Mouse (Mus musculus) lung, embryonic 16.5 days (tissue): ENCODE measurements at regions not wholly inside any gene's neighbourhood (a gene's known extent, or its start where the extent isn't known, plus 50 kb on each side); places are given as distances from the start of the nearest gene placed in this dataset.

ENCODE experiments used
- ATAC-seq: fragments of 200-750 bp; cut with Nextera tagmentation; 2 replicates; pipeline ENCODE4 v1.8.0; 2017; ENCODE audit warnings: low read depth, mild to moderate bottlenecking, moderate library complexity
- H3K27ac ChIP-seq: fragments of 300-500 bp; sonication (generic); 2 replicates; pipeline ENCODE4 v1.5.1; 2014; ENCODE audit warnings: mild to moderate bottlenecking, control low read depth, low read length
- H3K27me3 ChIP-seq: fragments of 300-500 bp; sonication (generic); 2 replicates; pipeline ENCODE4 v1.6.1; 2014; ENCODE audit warnings: low read depth, low read length, mixed read lengths; ENCODE audit not compliant: control insufficient read depth, insufficient read depth
- H3K36me3 ChIP-seq: fragments of 300-500 bp; sonication (generic); 2 replicates; pipeline ENCODE4 v1.6.1; 2014; ENCODE audit warnings: low read length; ENCODE audit not compliant: control insufficient read depth, insufficient read depth
- H3K4me1 ChIP-seq: fragments of 300-500 bp; sonication (generic); replicated peaks from 2 replicates; pipeline ENCODE4 v1.6.1; 2014; ENCODE audit warnings: low read length, mixed read lengths; ENCODE audit not compliant: control insufficient read depth, insufficient read depth
- H3K4me2 ChIP-seq: fragments of 300-500 bp; sonication (generic); 2 replicates; pipeline ENCODE4 v1.6.1; 2014; ENCODE audit warnings: low read depth, low read length, control low read depth
- H3K4me3 ChIP-seq: fragments of 300-500 bp; sonication (generic); 2 replicates; pipeline ENCODE4 v1.5.1; 2014; ENCODE audit warnings: mild to moderate bottlenecking, low read length, control low read depth
- H3K9ac ChIP-seq: fragments of 300-500 bp; sonication (generic); 2 replicates; pipeline ENCODE4 v1.6.1; 2014; ENCODE audit warnings: low read length, control low read depth
- H3K9me3 ChIP-seq: fragments of 300-500 bp; sonication (generic); 2 replicates; pipeline ENCODE4 v1.6.1; 2016; ENCODE audit warnings: low read length; ENCODE audit not compliant: control insufficient read depth
- WGBS: fragments of 180-500 bp; shearing (Covaris S2); extraction: QIAGEN DNeasy Blood & Tissue Kit; methylation state at CpG from one replicate; pipeline ENCODE4 v1.1.7; 2014; 5-methylcytosine and 5-hydroxymethylcytosine counted together

DNA sequence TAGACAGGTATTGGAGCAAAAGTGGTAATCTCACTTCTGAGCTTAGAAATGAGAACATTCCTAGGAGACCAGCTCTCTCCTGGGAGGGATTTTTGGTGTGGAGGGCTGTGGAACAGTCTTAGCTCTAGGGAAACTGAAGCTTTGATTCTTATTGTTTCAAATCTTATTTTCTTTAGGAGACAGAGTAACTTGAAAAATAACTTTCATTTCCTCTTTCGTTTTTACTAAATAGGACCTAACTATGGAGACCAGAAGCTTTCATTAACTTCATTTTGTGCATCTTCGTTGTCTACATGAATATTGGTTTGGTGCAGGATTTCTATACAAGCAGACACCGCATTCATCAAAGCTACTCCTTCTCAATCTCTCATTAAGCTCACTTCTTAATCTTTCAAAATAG, 1010.5 kb upstream of the Msl3l2 start:
- Histone ChIP-seq H3K4me2 (no peak overlapping the region), H3K9me3 (no peaks in the 10 kb centered on the region), H3K27me3 (no peaks in the 10 kb centered on the region), H3K4me1 (no peaks in the 10 kb centered on the region), H3K36me3 (no peaks in the 10 kb centered on the region), H3K9ac (no peak overlapping the region), H3K27ac (no peak overlapping the region), H3K4me3 (no peak overlapping the region)
- no peak for ATAC-seq
- WGBS = 74% methylated on average over 3 of the region's 3 CpGs

DNA sequence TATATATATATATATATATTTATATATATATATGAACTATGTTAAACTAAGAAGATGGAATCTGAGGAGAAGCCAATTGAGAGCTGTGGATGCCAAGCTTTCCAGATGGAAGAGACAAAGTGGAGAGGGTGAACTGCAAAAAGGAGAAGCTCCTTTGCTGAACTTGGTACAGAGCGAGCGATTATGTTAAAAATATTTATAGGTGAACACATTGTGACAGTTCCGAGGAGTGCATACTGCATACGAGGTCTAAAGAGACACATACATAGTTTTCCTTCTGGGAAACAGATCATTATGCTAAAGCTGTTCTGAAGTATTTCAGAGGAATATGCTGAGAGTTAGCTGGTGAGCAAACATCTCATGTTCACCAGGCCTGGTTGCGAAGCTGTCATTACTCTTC, 1009.5 kb upstream of the Msl3l2 start:
- H3K27ac ChIP-seq = no peak overlapping the region
- H3K36me3 ChIP-seq = no peaks in the 10 kb centered on the region
- no peak overlapping the region for H3K4me2 ChIP-seq
- no peak for ATAC-seq
- WGBS = 84% methylated on average over 5 of the region's 5 CpGs
- no peaks in the 10 kb centered on the region for H3K9me3 ChIP-seq
- H3K9ac ChIP-seq = no peak overlapping the region
- H3K4me1 ChIP-seq = no peaks in the 10 kb centered on the region
- H3K27me3 ChIP-seq = no peaks in the 10 kb centered on the region
- H3K4me3 ChIP-seq = no peak overlapping the region

DNA sequence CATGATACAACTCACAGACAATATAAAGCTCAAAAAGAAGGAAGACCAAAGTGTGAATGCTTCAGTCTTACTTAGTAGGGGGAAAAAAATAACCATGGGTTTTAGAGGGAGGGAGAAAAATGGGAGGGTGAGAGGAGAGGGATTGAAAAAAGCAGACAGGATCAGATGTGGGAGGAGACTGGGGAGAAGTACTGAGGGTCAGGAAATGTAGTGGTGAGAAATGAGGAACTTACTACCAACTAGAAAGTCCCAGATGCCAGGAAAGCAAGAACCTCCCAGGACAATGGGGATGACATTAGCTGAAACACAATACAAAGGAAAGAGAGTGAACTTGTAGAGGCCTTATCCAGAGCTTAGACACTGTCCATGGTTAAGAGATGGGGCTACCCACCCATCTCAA, 1008.4 kb upstream of the Msl3l2 start:
- no peak overlapping the region for H3K4me2 ChIP-seq
- no peaks in the 10 kb centered on the region for H3K9me3 ChIP-seq
- no peaks in the 10 kb centered on the region for H3K27me3 ChIP-seq
- no peak overlapping the region for H3K9ac ChIP-seq
- no peak overlapping the region for H3K27ac ChIP-seq
- ATAC-seq = no peak
- H3K4me1 ChIP-seq = no peaks in the 10 kb centered on the region
- H3K4me3 ChIP-seq = no peak overlapping the region
- no peaks in the 10 kb centered on the region for H3K36me3 ChIP-seq

DNA sequence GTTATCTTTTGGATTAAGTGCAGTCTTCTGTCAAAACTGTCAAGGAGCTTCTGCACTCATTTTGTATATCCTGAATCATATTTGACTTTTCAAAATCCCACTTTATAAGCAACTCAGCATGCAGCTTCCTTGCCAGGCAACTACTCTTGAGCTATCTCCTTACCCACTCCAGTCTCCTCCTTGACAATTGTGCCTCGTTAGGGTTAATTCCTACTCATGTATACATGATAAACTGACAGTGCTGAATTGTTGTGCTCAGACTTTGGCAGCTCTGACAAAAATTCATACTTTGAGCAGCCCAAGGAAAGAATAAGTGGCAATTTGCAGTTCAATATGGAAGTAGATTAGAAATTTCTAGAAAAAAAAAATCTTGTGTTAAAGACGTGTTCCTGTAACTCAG, 994.5 kb upstream of the Msl3l2 start:
- Histone ChIP-seq H3K4me1 (no peaks in the 10 kb centered on the region), H3K4me2 (no peak overlapping the region), H3K36me3 (no peaks in the 10 kb centered on the region), H3K9ac (no peak overlapping the region), H3K9me3 (no peaks in the 10 kb centered on the region), H3K27ac (0 out of 2 replicates have a peak overlapping the region, but pooled peaks have one; percentile 31), H3K27me3 (no peaks in the 10 kb centered on the region), H3K4me3 (no peak overlapping the region)
- WGBS = 32% methylated on average over 2 of the region's 2 CpGs
- peak; percentile 34; the same call in 1 of the 2 replicates for ATAC-seq

DNA sequence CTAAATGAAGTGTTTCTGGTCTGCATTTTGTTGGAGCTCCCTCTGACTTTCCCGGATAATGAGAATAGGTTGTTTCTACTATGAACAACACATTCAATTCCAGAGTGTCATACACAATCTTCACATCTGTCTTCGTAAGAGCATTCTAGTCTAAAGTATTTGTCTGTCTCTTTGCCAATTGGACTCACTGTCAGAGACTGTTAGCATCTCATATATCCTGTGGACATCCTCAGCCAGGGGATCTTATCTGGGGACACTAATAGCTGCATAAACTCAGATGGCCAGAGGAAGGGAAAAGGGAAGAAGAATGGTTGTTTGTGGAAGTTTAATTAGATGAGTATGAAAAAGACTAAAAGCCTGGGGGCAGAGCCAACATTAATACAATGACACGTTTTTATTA, 958.5 kb upstream of the Msl3l2 start:
- H3K27ac ChIP-seq = no peak overlapping the region
- no peaks in the 10 kb centered on the region for H3K36me3 ChIP-seq
- ATAC-seq = no peak
- no peaks in the 10 kb centered on the region for H3K27me3 ChIP-seq
- H3K4me2 ChIP-seq = no peak overlapping the region
- no peaks in the 10 kb centered on the region for H3K4me1 ChIP-seq
- no peak overlapping the region for H3K4me3 ChIP-seq
- WGBS = 43% methylated on average over 3 of the region's 3 CpGs
- H3K9ac ChIP-seq = no peak overlapping the region
- no peaks in the 10 kb centered on the region for H3K9me3 ChIP-seq

DNA sequence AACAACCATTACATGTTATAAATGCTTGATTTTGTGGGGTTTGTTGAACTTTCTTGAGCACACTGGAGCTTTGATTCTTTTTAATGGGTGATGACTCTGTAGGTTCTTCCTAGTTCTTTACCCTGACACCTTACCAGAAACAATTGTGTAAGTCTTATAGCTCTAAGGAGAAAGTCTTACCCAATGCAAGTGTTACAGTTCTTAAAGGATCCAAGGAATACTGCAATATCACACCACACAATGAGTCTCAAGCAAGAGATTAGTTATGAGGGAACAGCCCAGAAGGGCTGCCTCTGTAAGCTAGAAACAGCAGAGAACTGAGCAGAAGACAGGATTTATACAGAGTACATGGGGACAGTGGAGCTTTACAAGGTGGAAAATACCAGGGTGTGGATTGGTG, 914.5 kb upstream of the Msl3l2 start:
- H3K27me3 ChIP-seq = no peaks in the 10 kb centered on the region
- no peaks in the 10 kb centered on the region for H3K4me1 ChIP-seq
- no peaks in the 10 kb centered on the region for H3K9me3 ChIP-seq

DNA sequence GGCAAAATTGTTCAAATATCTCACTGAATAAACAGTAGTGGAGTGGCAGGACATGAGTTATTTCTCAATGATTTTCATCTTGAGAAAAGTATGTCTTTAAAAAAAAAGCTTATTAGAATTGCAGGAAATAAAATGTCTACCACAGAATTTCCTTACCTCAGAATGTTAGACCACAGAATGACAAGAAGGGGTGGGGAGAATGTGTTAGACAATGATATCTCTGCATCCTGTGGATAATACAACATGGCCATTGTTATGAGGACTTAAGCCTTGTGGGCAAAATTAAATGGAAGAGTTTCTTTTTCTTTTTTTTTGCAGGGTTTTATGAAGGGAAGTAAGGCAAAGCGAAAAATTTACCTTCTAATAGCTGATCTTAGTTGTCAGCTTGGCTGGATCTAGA, 912.6 kb upstream of the Msl3l2 start:
- no peaks in the 10 kb centered on the region for H3K4me1 ChIP-seq
- H3K4me3 ChIP-seq = no peak overlapping the region
- no peak overlapping the region for H3K9ac ChIP-seq
- H3K9me3 ChIP-seq = no peaks in the 10 kb centered on the region
- H3K36me3 ChIP-seq = no peaks in the 10 kb centered on the region
- ATAC-seq = no peak
- 76% methylated on average over 1 of the region's 1 CpGs for WGBS
- no peak overlapping the region for H3K27ac ChIP-seq
- no peak overlapping the region for H3K4me2 ChIP-seq
- no peaks in the 10 kb centered on the region for H3K27me3 ChIP-seq

More for the DNA sequence above, 914.5 kb upstream of the Msl3l2 start:
- no peak overlapping the region for H3K4me2 ChIP-seq
- H3K4me3 ChIP-seq = no peak overlapping the region
- H3K36me3 ChIP-seq = no peaks in the 10 kb centered on the region
- H3K9ac ChIP-seq = no peak overlapping the region
- no peak for ATAC-seq
- H3K27ac ChIP-seq = no peak overlapping the region

DNA sequence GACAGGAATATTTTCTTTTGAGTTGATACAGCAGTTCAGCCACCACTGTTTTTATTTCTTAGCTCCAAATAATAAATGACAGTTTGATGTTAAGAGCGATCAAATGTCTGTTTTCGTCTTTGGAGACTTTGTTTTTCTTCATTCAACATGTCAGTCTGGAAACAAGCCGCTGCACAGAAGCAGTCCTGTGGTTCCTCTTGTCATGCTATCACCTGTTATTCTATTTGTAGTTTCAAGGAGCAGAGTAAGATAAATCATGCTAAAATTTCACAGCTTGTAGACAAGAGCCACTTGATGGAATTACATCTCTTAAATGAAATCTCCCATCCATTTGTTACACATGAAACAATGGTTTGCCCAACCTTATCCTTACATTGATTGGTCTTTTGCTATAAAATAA, 911.5 kb upstream of the Msl3l2 start:
- Histone ChIP-seq H3K36me3 (no peaks in the 10 kb centered on the region), H3K4me3 (no peak overlapping the region), H3K4me1 (no peaks in the 10 kb centered on the region), H3K27me3 (no peaks in the 10 kb centered on the region), H3K9me3 (no peaks in the 10 kb centered on the region), H3K27ac (no peak overlapping the region), H3K4me2 (no peak overlapping the region), H3K9ac (no peak overlapping the region)
- WGBS = 68% methylated on average over 3 of the region's 3 CpGs
- no peak for ATAC-seq

DNA sequence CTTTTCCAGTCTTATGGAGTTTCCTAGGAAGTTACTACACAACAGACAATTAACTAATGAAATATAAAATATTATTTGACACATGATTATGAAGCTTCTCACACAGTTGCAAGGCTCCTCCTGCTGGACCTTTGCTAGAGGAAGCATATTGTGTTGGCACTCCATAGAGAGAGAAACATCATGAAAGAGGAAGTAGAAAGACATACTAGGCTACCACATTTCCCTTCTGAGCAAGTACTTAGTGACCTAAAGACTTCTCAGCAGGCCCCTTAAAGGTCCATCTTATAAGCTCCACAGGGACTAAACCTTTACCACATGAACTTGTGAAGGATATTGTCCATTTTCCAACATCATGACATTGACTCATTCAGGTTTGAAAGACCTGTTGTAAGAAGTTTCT, 869.6 kb upstream of the Msl3l2 start:
- ATAC-seq = no peak
- Histone ChIP-seq H3K4me1 (no peaks in the 10 kb centered on the region), H3K36me3 (no peaks in the 10 kb centered on the region), H3K9me3 (no peaks in the 10 kb centered on the region), H3K9ac (no peak overlapping the region), H3K4me2 (no peak overlapping the region), H3K27ac (no peak overlapping the region), H3K27me3 (no peaks in the 10 kb centered on the region), H3K4me3 (no peak overlapping the region)

DNA sequence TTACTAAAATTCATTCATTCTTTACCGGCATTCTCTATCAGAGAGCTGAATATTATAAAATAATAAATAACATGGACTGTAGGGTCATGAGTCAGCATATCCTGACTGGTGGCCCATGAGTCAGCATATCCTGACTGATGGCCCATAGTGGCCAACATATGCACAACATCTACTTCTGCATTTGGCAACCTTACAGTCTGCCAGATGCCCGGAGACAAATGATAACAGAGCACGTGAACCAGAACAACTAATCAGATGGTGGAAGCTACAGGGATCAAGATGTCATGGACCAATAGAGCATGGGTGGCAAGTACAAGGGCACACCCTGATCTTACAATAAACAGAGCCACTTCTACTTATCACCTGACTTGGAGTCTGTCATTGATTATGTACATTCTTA, 849.4 kb upstream of the Msl3l2 start:
- ATAC-seq = no peak
- Histone ChIP-seq H3K4me2 (no peak overlapping the region), H3K9ac (no peak overlapping the region), H3K9me3 (no peaks in the 10 kb centered on the region), H3K36me3 (no peaks in the 10 kb centered on the region), H3K4me3 (no peak overlapping the region), H3K27ac (no peak overlapping the region), H3K4me1 (no peaks in the 10 kb centered on the region), H3K27me3 (no peaks in the 10 kb centered on the region)
- WGBS = 72% methylated on average over 3 of the region's 3 CpGs
